Mouse (Mus musculus) intestine, postnatal 0 days (tissue): ENCODE results near the gene Asic3. TPM values are rescaled to one million over a fixed set of nuclear protein-coding genes. Genes with fewer than 3 reads are reported as not detected.
A peak's percentile ranks its signal among the peaks of the same experiment; 100 is the strongest.

ENCODE experiments used
- ATAC-seq: fragments of 200-750 bp; cut with Nextera tagmentation; 2 replicates; pipeline ENCODE4 v1.8.0; 2017; ENCODE audit warnings: mild to moderate bottlenecking, moderate TSS enrichment, moderate library complexity
- H3K27ac ChIP-seq: fragments of 300-500 bp; sonication (generic); 2 replicates; pipeline ENCODE4 v1.5.1; 2014; ENCODE audit warnings: mild to moderate bottlenecking, low read depth, low read length, moderate library complexity
- H3K27me3 ChIP-seq: fragments of 300-500 bp; sonication (generic); replicated peaks from 2 replicates; pipeline ENCODE4 v1.6.1; 2014; ENCODE audit warnings: low read length, mixed read lengths; ENCODE audit not compliant: control insufficient read depth, insufficient read depth
- H3K36me3 ChIP-seq: fragments of 300-500 bp; sonication (generic); 2 replicates; pipeline ENCODE4 v1.6.1; 2014; ENCODE audit warnings: mild to moderate bottlenecking, moderate library complexity; ENCODE audit not compliant: control insufficient read depth, insufficient read depth
- H3K4me1 ChIP-seq: fragments of 300-500 bp; sonication (generic); replicated peaks from 2 replicates; pipeline ENCODE4 v1.6.1; 2014; ENCODE audit warnings: antibody characterized with exemption, low read length, mixed read lengths; ENCODE audit not compliant: control insufficient read depth, insufficient read depth
- H3K4me2 ChIP-seq: fragments of 300-500 bp; sonication (generic); replicated peaks from 2 replicates; pipeline ENCODE4 v1.6.1; 2014; ENCODE audit warnings: low read depth, mild to moderate bottlenecking, moderate library complexity
- H3K4me3 ChIP-seq: fragments of 300-500 bp; sonication (generic); 2 replicates; pipeline ENCODE4 v1.5.1; 2014; ENCODE audit warnings: low read depth, low read length
- H3K9ac ChIP-seq: fragments of 300-500 bp; sonication (generic); 2 replicates; pipeline ENCODE4 v1.6.1; 2014; ENCODE audit warnings: mild to moderate bottlenecking, low read depth, low read length
- H3K9me3 ChIP-seq: fragments of 300-500 bp; sonication (generic); 2 replicates; pipeline ENCODE4 v1.6.1; 2016; ENCODE audit warnings: mixed run types; ENCODE audit not compliant: control insufficient read depth
- CTCF ChIP-seq: sonication (generic); IDR thresholded peaks from 2 replicates; pipeline ENCODE4 v1.5.1; 2016; ENCODE audit warnings: low read depth, mild to moderate bottlenecking, control low read depth, antibody characterized with exemption, moderate library complexity
- WGBS: fragments of 180-500 bp; shearing (Covaris S2); extraction: QIAGEN DNeasy Blood & Tissue Kit; methylation state at CpG from one replicate; pipeline ENCODE4 v1.1.7; 2014; 5-methylcytosine and 5-hydroxymethylcytosine counted together
- polyA plus RNA-seq: library from polyadenylated mRNA; unstranded; fragments of >200 nt; fragmentation: Nextera tagmentation; extraction: Ambion mirVana; gene quantifications from 2 replicates; pipeline ENCODE4 v1.2.1, GENCODE M21; 2015

Gene Asic3
- polyA plus RNA-seq, 1 experiment from 2014 or later: 0.08 TPM

DNA sequence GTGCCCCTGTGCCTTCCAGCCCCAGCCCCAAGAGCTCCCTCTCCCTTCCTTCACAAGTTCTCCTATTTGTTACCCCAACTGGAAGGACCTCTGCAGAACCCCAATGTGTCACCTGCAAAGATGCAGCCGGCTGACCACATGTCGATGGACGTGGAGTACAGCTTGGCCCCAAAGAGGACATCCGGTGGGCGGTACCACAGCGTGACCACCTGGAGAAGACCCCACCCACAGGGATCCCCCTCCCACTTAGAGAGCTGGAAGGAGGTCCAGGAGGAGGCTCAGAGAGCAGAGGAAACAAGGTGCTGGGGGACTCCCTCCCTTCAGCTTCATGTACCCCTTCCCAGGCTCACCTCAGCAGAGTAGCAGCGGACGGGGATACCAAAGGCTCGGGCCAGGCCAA is 7.2 kb downstream of the Asic3 start:
- WGBS: 92% methylated on average over 9 of the region's 9 CpGs
- H3K36me3 ChIP-seq: peaks cover 32% of the 10 kb centered on the region; the same call in 1 of the 2 replicates
- H3K4me3 ChIP-seq: no peak overlapping the region
- no peak for TF ChIP-seq CTCF
- no peak for ATAC-seq
- no peaks in the 10 kb centered on the region for H3K27me3 ChIP-seq
- H3K27ac ChIP-seq: no peak overlapping the region
- H3K4me1 ChIP-seq: peaks cover 4% of the 10 kb centered on the region; the same call in 1 of the 2 replicates
- H3K9me3 ChIP-seq: no peaks in the 10 kb centered on the region
- no peak overlapping the region for H3K9ac ChIP-seq
- no peak overlapping the region for H3K4me2 ChIP-seq

DNA sequence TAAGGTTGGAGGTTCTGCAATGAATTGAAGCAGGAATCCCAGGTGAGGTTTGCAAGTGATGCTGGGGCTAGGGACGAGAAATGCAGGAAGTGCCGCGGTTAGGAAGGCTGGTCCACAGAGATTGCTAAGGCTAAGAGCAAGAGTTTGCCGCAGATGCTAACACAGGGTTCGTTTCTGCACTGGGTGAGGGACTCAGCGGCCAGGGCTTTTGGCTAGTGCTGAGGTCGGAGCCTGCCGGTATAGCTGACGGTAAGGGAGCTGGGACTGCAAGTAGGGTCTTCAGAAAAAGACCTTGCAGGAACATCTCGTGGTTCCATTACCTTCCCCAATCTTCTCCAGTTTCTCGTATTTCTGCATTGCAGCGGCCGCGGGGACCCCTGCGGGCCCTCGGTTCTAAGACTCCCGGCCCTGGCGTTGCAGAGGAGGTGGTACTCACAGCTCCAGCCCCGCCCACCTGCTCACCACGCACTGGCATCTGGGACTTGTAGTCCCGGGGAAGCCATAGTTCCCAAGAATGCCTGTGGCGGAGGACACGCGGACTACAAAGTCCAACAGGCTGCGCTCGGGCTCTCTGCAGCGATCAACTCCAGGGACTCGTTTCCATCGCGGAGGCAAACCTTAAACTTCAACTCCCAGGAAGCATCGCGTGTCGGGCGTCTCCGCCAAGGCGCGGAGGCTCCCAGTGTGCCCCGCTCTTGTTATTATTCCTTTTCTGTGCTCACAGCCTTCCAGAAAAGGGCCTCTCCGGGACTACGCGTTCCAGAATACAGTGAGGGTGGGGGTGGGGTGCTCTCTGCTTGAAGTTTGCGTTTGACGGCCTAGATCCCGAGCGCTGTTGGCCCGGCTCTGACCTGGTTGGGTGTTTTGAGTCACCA is 10.2 kb downstream of the Asic3 start, which contains the start of the genes Cdk5 and Slc4a2:
Gene Cdk5 (minus strand): TSS at position 402 of the 875 bp plus-strand sequence.
Gene Slc4a2 (plus strand): TSS at position 709 of the 875 bp plus-strand sequence.
- peak within 1 kb of the TSS; percentile 63 for H3K9ac ChIP-seq
- 0 out of 2 replicates have a peak, but pooled peaks have one; percentile 7 for TF ChIP-seq CTCF
- peak within 1 kb of the TSS; percentile 84 for H3K4me2 ChIP-seq
- ATAC-seq: peak; percentile 87
- H3K4me1 ChIP-seq: peaks cover 10% of the 10 kb centered on the region
- under 1% methylated on average over 46 of the region's 46 CpGs for WGBS
- no peaks in the 10 kb centered on the region for H3K27me3 ChIP-seq
- H3K9me3 ChIP-seq: no peaks in the 10 kb centered on the region
- peak within 1 kb of the TSS; percentile 96 for H3K27ac ChIP-seq
- H3K4me3 ChIP-seq: peak within 1 kb of the TSS; percentile 75
- peaks cover 30% of the 10 kb centered on the region; the same call in 1 of the 2 replicates for H3K36me3 ChIP-seq

DNA sequence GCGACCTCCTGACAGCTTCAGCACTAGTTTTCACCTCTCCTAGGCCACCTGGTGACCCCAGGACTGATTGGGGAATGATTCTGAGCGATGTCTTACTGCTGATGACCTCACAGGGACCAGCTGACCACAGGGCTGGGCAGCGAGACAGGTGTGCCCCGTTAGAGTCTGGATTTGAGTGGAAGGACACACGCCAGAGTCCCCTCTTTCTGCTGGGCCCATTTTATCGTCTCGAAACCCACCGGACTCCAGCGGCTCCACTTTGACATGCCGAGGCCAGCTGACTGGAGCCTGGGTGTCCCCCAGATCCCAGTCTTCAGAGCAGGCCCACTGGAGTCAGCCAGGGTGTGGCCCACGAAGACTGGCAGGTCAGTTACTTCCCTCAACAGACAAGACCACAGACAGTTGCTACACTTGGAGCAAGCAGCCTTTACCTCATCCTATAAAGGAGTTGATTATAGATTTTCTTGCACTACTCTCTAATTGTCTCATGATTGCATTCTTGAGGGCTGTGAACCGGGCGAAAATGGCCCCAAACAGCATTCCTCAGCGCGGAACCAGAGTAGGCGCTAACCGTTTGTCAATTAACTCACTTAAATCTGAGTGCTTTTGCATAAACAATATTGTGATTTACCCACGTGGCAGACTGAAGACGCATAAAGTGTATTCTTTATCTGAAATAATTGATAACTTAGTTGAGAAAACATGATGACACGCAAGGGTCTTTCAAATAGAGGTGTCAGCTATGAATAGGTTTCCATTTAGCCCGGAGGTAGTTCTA is 11.0 kb downstream of the Asic3 start:
- Histone ChIP-seq H3K27ac (peak overlapping the region; percentile 96), H3K4me1 (peaks cover 10% of the 10 kb centered on the region), H3K9me3 (no peaks in the 10 kb centered on the region), H3K4me3 (peak overlapping the region; percentile 75), H3K9ac (peak overlapping the region; percentile 63), H3K36me3 (peaks cover 22% of the 10 kb centered on the region; the same call in 1 of the 2 replicates), H3K4me2 (peak overlapping the region; percentile 84), H3K27me3 (no peaks in the 10 kb centered on the region)
- 7% methylated on average over 21 of the region's 21 CpGs for WGBS
- TF ChIP-seq CTCF: no peak
- peak; percentile 5; the same call in 1 of the 2 replicates for ATAC-seq

DNA sequence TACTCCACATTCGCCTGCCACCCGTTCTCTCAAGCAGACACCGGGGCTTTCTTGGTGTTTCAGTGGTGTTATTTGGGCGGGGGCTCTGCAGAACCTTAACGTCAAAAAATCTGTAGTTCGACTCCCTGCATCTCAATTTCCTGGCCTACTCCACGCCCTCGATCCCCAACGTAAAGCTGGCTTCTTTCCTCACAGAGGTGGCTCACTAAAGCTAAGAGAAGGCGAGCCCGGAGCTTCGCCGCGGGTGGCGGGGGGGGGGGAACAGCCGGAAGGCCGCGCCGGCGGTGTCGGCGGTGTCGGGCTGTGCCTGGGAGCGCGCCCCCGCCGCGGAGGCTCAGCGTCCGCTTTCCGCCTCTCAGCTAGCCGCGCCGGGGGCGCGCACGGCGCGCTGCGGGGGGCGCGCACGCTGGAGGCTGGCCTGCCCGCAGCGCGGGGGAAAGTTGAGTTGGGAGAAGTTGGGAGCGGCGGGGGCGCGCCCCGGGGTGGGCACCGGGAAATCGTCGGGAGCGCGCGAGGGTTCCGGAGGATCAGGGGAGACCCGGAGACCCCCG is 11.7 kb downstream of the Asic3 start:
- Histone ChIP-seq H3K4me3 (peak overlapping the region; percentile 75), H3K27ac (peak overlapping the region; percentile 96), H3K4me1 (peaks cover 10% of the 10 kb centered on the region), H3K36me3 (peaks cover 21% of the 10 kb centered on the region), H3K27me3 (no peaks in the 10 kb centered on the region), H3K9ac (peak overlapping the region; percentile 63), H3K9me3 (no peaks in the 10 kb centered on the region), H3K4me2 (peak overlapping the region; percentile 84)
- TF ChIP-seq CTCF: no peak
- 2% methylated on average over 58 of the region's 60 CpGs for WGBS
- peak; percentile 40 for ATAC-seq

DNA sequence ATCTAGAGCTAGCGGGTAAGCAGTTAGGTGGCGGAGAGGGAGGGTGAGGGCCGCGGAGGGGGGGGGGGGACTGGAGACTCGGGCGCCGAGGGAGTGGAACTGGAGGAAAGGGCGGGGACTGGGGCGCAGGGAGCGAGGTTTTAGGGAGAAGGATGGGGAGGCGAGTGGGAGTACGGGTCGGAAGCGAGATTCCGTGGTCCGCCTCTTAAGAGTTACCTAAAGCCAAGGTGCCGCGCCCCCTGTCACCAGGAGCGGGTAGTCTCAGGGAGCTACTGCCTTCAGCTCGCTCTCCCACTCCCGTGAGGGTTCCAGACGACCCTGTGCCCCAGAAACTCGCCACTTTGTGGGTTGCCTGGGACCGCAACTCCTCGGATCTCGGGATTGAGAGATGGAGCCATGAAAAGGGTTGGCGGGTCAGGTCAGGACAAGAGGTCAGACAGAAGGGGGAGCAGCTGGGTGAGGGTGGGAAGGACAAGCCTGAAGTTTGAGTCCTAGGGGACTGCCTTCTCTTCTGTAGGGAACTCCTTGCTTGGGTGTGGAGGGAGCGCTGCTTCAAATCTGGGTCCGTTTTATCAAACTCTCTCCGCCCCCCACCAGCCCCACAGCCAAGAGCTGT is 12.3 kb downstream of the Asic3 start:
- no peaks in the 10 kb centered on the region for H3K9me3 ChIP-seq
- H3K4me1 ChIP-seq: peaks cover 10% of the 10 kb centered on the region
- peak overlapping the region; percentile 96 for H3K27ac ChIP-seq
- peaks cover 21% of the 10 kb centered on the region for H3K36me3 ChIP-seq
- WGBS: under 1% methylated on average over 30 of the region's 30 CpGs
- H3K27me3 ChIP-seq: no peaks in the 10 kb centered on the region
- peak overlapping the region; percentile 75 for H3K4me3 ChIP-seq
- peak; percentile 57 for TF ChIP-seq CTCF
- peak overlapping the region; percentile 84 for H3K4me2 ChIP-seq
- ATAC-seq: no peak
- peak overlapping the region; percentile 63 for H3K9ac ChIP-seq
